Mouse (Mus musculus) splenic B cell, adult 2 months (primary cell): Measurements from ENCODE around the gene Ppp6r2.

Experiments
- DNase-seq: peaks from one replicate; pipeline ENCODE4 v3.0.0-alpha.2; 2011; ENCODE audit warnings: low read depth, low spot score
- H3K27me3 ChIP-seq: 2 replicates; pipeline ENCODE4 v1.6.1; 2012; ENCODE audit warnings: mild to moderate bottlenecking, low read length, moderate library complexity, mixed read lengths; ENCODE audit not compliant: control insufficient read depth, poor library complexity, insufficient read depth, severe bottlenecking
- H3K36me3 ChIP-seq: 2 replicates; pipeline ENCODE4 v1.6.1; 2012; ENCODE audit warnings: mild to moderate bottlenecking, low read length, moderate library complexity, mixed read lengths; ENCODE audit not compliant: control insufficient read depth, poor library complexity, insufficient read depth, severe bottlenecking

Ppp6r2 gene

GRCm38 (mm10) chr15:89178260-89178860 lies 33.0 kb upstream of the Ppp6r2 start:
- no peak for DNase-seq
- Histone ChIP-seq H3K27me3 (no peaks in the 10 kb centered on the region), H3K36me3 (no peaks in the 10 kb centered on the region)

GRCm38 (mm10) chr15:89178954-89179629 lies 32.3 kb upstream of the Ppp6r2 start:
- Histone ChIP-seq H3K36me3 (no peaks in the 10 kb centered on the region), H3K27me3 (no peaks in the 10 kb centered on the region)
- DNase-seq, result no peak

- Histone ChIP-seq H3K27me3 (no peaks in the 10 kb centered on the region), H3K36me3 (no peaks in the 10 kb centered on the region)
- DNase-seq, result no peak
These were observed 31.8 kb upstream of the Ppp6r2 start for GRCm38 (mm10) chr15:89179630-89179964.

- no peaks in the 10 kb centered on the region for H3K27me3 ChIP-seq
- peak; percentile 17 for DNase-seq
- no peaks in the 10 kb centered on the region for H3K36me3 ChIP-seq
These were observed 31.2 kb upstream of the Ppp6r2 start for GRCm38 (mm10) chr15:89180081-89180541.

- Histone ChIP-seq H3K36me3 (no peaks in the 10 kb centered on the region), H3K27me3 (no peaks in the 10 kb centered on the region)
- DNase-seq, result peak; percentile 58
These were observed 30.7 kb upstream of the Ppp6r2 start, which contains the start of gene Plxnb2 for GRCm38 (mm10) chr15:89180571-89181229. TSS of gene Plxnb2 (minus strand) at chr15:89180788.

GRCm38 (mm10) chr15:89181561-89182270 lies 29.6 kb upstream of the Ppp6r2 start:
- Histone ChIP-seq H3K36me3 (no peaks in the 10 kb centered on the region), H3K27me3 (no peaks in the 10 kb centered on the region)
- no peak for DNase-seq

GRCm38 (mm10) chr15:89182328-89182741 lies 29.0 kb upstream of the Ppp6r2 start:
- Histone ChIP-seq H3K36me3 (no peaks in the 10 kb centered on the region), H3K27me3 (no peaks in the 10 kb centered on the region)
- no peak for DNase-seq

- Histone ChIP-seq H3K27me3 (no peaks in the 10 kb centered on the region), H3K36me3 (no peaks in the 10 kb centered on the region)
- DNase-seq, result no peak
These were observed 28.5 kb upstream of the Ppp6r2 start for GRCm38 (mm10) chr15:89182842-89183241.

GRCm38 (mm10) chr15:89184141-89184936 lies 27.0 kb upstream of the Ppp6r2 start:
- H3K27me3 ChIP-seq, result no peaks in the 10 kb centered on the region
- DNase-seq, result no peak

GRCm38 (mm10) chr15:89184937-89185227 lies 26.5 kb upstream of the Ppp6r2 start:
- H3K27me3 ChIP-seq, result no peaks in the 10 kb centered on the region
- DNase-seq, result no peak
- no peaks in the 10 kb centered on the region for H3K36me3 ChIP-seq

More at GRCm38 (mm10) chr15:89184141-89184936, 27.0 kb upstream of the Ppp6r2 start:
- no peaks in the 10 kb centered on the region for H3K36me3 ChIP-seq

- DNase-seq, result no peak
- H3K36me3 ChIP-seq, result no peaks in the 10 kb centered on the region
These were observed 16.1 kb upstream of the Ppp6r2 start for GRCm38 (mm10) chr15:89195261-89195681.

GRCm38 (mm10) chr15:89195690-89196312 lies 15.6 kb upstream of the Ppp6r2 start:
- Histone ChIP-seq H3K36me3 (no peaks in the 10 kb centered on the region), H3K27me3 (no peaks in the 10 kb centered on the region)
- peak; percentile 87 for DNase-seq

More at GRCm38 (mm10) chr15:89195261-89195681, 16.1 kb upstream of the Ppp6r2 start:
- H3K27me3 ChIP-seq, result no peaks in the 10 kb centered on the region

- no peaks in the 10 kb centered on the region for H3K27me3 ChIP-seq
- no peaks in the 10 kb centered on the region for H3K36me3 ChIP-seq
- DNase-seq, result peak; percentile 98
These were observed 15.0 kb upstream of the Ppp6r2 start, which contains the start of gene Dennd6b for GRCm38 (mm10) chr15:89196313-89196706. TSS of gene Dennd6b (minus strand) at chr15:89196496.

GRCm38 (mm10) chr15:89197056-89197455 lies 14.3 kb upstream of the Ppp6r2 start:
- no peaks in the 10 kb centered on the region for H3K36me3 ChIP-seq
- no peak for DNase-seq
- H3K27me3 ChIP-seq, result no peaks in the 10 kb centered on the region
